Mouse (Mus musculus) spleen, embryonic (tissue): Measurements from ENCODE around the gene Ror1.

Experiments
- CTCF ChIA-PET: fragments of 350-600 bp; sonication (Branson Sonifier 250); formaldehyde crosslinking; loops from one replicate; lab custom pipeline; 2022; lab: Charles Lee

Gene Ror1

DNA sequence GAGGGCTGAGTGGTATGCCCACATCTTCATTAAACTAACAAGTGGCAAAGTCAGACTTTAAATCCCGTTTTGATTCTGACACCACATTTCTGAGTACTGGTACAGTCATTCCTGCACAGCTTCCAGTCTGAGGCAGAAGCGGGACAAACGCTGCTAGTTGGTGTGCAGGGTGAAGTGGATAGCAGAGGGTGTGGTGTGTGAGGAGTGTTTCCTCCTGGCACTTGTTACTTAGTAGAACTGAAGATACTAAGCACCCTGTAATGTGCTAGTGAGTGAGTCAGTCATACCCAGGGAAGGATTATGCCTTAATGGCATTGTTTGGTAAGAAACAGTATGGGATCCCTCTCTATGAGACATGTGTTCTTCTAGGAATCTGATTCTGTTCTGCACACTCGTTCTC, 115.7 kb downstream of the Ror1 start:
- CTCF ChIA-PET, result no interaction called here

- CTCF ChIA-PET, result no interaction called here
Measured at GRCm38 (mm10) chr4:100214324-100215215, 119.0 kb downstream of the Ror1 start.

- CTCF ChIA-PET, result no interaction called here
Measured at GRCm38 (mm10) chr4:100216587-100216986, 121.0 kb downstream of the Ror1 start.

DNA sequence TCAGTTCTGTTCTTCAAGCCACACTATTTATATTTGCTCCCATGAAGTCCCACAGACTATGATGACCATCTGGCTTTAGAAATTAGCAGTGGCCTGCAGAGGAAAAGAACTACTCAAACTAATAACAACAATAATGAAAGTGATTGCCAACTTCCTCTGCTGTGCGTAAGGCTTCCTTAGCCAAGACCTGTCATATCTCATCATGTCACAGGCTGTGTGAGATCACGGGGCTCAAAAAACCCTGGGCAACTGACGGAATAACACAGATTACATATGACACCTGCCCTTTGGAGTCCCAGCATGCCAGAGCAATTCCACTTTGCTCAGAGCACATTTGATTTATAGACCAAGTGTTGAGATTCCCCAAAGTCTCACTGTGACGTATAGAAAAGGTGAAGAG, 123.4 kb downstream of the Ror1 start:
- CTCF ChIA-PET, result no interaction called here

DNA sequence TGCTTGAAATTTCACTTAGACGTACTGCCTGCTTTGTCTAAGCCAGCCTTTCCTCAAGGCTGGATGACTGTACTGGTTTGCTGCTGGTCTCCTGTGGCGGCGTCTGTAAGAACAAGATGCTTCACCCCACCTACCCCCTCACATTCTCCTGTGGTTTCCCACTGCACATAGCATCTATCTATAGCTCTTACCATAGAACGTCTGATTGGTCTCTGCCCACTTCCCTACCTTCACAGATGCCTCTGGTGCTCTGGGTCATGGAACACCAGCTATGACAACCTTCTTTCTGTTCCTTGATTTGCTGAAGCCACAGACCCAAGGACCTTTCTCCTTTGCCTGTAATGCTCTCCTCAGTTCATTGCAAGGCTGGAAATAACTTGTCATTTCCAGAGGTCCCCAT, 124.0 kb downstream of the Ror1 start:
- CTCF ChIA-PET, result no interaction called here

DNA sequence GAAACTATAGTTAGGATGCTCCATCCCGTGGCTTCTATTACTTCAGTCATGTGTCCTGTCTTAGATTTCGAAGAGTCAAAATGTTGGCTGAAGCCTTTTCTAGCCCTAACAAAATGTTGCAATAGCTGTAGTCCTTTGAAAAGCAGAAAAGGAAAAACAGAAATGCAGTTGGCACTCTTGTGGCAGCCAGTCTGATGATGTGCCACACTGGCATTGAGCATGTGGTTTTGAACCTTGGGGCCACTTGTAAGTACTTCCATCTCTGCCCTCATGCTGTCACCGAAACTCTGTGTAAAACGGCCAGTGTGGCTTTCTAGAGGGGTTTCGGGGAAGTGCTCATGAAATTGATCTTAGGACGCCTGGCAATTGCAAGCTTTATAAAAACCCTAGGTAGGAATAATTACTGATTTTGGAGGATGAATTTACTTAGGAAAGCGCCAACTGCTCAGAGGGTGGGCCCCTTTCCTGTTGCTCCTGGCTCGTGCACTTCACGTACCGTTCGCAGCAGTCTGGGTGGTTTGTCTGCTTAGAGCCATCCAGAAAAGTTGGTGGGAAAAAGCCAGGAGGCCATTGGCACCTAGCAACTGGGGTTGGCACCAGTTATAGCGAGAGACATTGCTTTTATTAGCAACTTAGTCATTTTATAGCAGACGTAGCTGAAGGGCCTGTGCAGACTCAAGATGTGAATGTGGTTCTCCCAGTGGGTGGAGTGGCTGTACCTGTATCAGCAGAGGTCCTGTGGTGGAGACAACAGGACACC, 126.6 kb downstream of the Ror1 start:
- CTCF ChIA-PET, result no interaction called here

GRCm38 (mm10) chr4:100223532-100223931, 127.9 kb downstream of the Ror1 start:
- CTCF ChIA-PET, result no interaction called here

DNA sequence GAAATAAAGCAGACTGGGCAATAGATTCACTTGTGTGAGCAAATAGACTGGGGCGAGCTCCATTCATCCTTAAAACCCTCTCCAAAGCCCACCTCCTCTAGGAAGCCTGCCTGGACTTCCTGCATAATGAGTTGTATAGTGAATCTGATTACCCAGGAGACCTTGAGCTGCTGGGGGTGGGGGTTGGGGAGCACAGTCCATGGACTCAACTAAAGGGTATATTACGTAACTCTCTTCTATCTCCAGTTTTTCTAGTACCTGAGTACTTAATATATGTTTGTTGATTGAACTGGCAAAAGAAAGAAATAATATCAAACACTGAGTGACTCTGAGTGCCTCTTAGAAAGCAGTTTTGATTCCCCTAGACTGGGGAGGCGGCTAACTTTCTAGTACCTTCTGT, 128.4 kb downstream of the Ror1 start:
- CTCF ChIA-PET, result no interaction called here

DNA sequence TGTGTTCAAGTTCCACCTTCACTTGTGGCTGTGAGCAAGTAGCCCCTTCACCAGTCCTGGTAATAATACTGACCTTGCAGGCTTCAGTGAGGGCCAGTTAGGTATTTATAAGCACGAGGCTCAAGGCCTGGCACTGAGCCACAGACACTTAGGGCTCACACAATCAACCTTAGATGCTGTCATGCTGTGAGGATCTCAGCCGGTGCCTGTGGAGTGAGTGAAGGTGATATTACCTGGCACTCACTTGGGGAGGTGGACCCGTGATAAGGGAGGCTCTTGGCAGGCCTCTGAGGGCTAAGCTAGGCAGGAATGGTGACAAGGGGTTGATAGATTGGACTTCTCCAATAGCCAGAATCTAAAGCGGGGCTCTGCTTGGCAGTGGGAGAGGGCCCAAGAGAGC, 131.0 kb downstream of the Ror1 start:
- CTCF ChIA-PET, result no interaction called here

- CTCF ChIA-PET, result no interaction called here
Measured at GRCm38 (mm10) chr4:100228106-100228505, 132.5 kb downstream of the Ror1 start.

DNA sequence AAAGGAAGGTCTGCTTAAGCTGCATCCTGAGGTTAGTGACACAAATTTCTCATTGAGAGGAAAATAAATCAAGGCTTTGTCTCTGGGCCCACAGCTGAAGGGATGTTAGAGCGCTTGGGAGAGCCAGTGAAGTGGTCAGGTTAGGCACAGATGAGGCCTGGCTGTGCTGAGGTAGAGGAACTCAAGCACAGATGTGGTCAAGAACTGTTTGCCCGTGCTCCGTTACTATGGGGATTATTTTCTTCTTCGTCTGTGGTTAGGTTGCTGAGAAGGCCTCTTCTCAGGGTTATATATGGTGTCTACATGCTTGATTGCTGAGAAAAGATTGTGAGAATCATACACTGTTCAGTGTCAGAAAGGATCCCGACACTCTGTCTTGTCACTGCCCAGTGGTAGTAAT, 134.7 kb downstream of the Ror1 start:
- CTCF ChIA-PET, result no interaction called here

GRCm38 (mm10) chr4:100230963-100231362, 135.4 kb downstream of the Ror1 start:
- CTCF ChIA-PET, result no interaction called here

DNA sequence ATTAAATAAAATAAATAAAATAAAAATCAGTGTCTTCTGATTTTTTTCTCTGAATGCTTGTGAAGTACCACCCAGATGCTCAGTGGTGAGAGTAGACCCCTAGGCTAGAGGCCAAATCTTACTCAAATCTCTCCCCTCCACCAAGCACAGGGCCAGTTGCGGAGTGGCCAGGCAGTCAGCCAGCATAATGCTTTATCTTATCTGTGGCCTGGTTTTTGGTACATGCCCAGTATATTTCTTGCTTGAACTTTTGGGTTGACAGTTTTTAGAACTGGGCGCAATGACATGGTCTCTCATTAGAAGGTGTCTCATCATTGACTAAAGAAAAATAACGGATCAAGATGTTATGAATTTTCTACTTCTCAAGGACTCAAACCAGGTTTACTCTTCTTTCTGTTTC, 136.3 kb downstream of the Ror1 start:
- CTCF ChIA-PET, result no interaction called here

GRCm38 (mm10) chr4:100232541-100232940, 136.9 kb downstream of the Ror1 start:
- CTCF ChIA-PET, result no interaction called here

DNA sequence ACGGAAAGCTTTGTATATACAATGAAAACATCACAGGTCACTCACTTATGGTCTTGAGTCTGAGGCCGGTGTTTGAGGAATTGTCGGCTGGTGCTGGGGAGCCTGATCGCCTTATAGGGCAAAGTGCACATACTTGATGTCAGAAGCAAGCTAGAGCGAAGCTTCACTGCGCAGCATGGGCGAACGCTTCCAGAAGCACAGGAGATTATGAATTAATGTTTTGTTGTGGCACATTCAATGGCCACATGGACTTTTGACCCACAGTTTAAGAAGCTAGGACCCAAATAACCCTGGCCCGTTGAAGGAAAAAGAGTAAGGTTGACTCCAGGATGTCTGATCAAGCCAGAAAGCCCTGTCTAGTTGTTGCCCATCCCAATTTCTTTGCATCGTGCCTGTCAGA, 138.2 kb downstream of the Ror1 start:
- CTCF ChIA-PET, result no interaction called here

- CTCF ChIA-PET, result no interaction called here
Measured at GRCm38 (mm10) chr4:100236339-100236738, 140.7 kb downstream of the Ror1 start.

GRCm38 (mm10) chr4:100242061-100242756, 146.6 kb downstream of the Ror1 start:
- CTCF ChIA-PET, result no interaction called here

DNA sequence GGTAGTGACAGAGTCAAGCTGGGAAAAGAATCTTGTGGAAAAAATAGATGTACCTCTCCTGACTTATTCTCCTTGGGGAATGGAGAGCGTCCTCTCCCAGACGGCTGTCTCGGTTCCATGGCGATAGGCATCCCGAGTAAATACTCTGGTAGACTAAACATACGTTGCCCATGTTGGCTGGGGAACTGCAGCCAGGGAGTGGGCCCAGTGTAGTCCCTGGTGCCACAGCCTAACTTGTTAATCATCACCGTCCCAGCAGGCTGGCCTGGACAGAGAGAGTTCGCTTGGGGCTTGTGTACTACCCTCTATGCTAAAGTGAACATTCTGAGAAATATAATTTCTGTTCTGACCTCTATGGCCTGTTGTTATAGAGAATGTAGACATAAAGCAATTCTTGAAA, 148.7 kb downstream of the Ror1 start:
- CTCF ChIA-PET, result no interaction called here

GRCm38 (mm10) chr4:100244701-100245100, 149.1 kb downstream of the Ror1 start:
- CTCF ChIA-PET, result no interaction called here

DNA sequence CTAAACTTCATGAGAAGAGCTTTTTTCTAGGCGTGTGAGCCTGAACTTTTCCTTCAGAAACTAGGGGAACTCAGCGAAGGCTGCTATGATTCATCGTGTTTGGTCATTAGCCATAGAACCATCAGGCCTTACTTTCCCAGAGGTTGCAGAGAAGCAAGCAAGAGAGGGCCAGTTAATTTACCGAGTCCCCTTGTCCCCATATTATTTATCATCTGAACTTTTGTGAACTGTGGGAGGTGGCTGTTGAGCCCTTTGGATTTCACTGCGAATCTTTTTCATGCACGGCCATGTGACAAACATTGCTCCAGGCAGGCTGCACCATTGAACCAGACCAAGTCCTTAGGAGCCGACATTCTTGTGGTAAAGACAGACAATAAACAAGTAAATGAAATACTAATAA, 152.2 kb downstream of the Ror1 start:
- CTCF ChIA-PET, result no interaction called here

- CTCF ChIA-PET, result interaction anchor here (0.6 kb wide), 1 partner anchor 12 kb away, joined by 5 read pairs; no protein-coding TSS in a partner anchor
Measured at GRCm38 (mm10) chr4:100248273-100248672, 152.7 kb downstream of the Ror1 start.

- CTCF ChIA-PET, result no interaction called here
Measured at GRCm38 (mm10) chr4:100251270-100251669, 155.7 kb downstream of the Ror1 start.
